Mouse (Mus musculus): ENCODE results near the gene Bhlha9.
"Not testable (repeated sequence)": the region's sequence is repeated elsewhere in the genome, so short reads cannot be mapped to it uniquely, and the experiment has no call there.

DNA sequence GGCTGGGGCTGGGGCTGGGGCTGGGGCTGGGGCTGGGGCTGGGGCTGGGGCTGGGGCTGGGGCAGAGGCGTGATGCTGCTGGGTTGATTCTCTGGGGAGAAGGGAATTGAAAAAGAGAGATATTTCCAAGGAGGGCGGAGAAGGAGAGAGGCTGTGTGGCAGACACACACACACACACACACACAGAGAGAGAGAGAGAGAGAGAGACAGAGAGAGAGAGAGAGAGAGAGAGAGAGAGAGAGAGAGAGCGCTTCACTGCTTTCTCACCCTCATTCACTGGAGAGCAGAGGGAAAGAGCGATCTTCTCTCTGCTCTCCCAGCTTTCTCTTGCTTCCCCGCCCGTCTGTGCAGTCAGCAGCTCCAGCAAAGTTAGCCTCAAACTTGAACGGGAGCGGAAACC lies 7.2 kb downstream of the Bhlha9 start, which contains the start of gene Trarg1:
- not testable (repeated sequence) for TF ChIP-seq CTCF (IDR thresholded peaks at IDR 0.05 in 2 of 3, conservative IDR thresholded peaks at IDR 0.05 in 1 of 3; ENCODE audit: control insufficient read depth in 1 of 3, insufficient read depth in 1 of 3, low read depth in 2 of 3, low read length in 3 of 3, poor library complexity in 1 of 3, severe bottlenecking in 1 of 3); BHLHE40 (IDR thresholded peaks at IDR 0.05; ENCODE audit: borderline replicate concordance, low read depth, low read length); CHD2 (IDR thresholded peaks at IDR 0.05; ENCODE audit: low read length); GABPA (IDR thresholded peaks at IDR 0.05; ENCODE audit: low read depth, low read length); EP300 (IDR thresholded peaks at IDR 0.05; ENCODE audit: low read depth in 1 of 2, low read length in 2 of 2); ZC3H11A (IDR thresholded peaks at IDR 0.05; ENCODE audit: low read depth, low read length); GATA1 (IDR thresholded peaks at IDR 0.05; ENCODE audit: low read depth, low read length); TAL1 (IDR thresholded peaks at IDR 0.05; ENCODE audit: low read length); JUND (IDR thresholded peaks at IDR 0.05; ENCODE audit: low read depth, low read length); TBP (IDR thresholded peaks at IDR 0.05; ENCODE audit: low read depth, low read length); KAT2A (conservative IDR thresholded peaks at IDR 0.05; ENCODE audit: low read depth, low read length); USF1 (IDR thresholded peaks at IDR 0.05; ENCODE audit: low read depth, low read length)

Data from MEL (cell line).